Mouse (Mus musculus): Measurements from ENCODE around the gene Sidt1.
A peak's percentile ranks its signal among the peaks of the same experiment; 100 is the strongest.

The Sidt1 gene

GRCm38 (mm10) chr16:44332861-44333284 lies at the start of gene Sidt1:
Gene Sidt1 (minus strand): TSS chr16:44333196.
- peak in 1 of 2 experiments; percentile 42 for DNase-seq (ENCODE audit: low spot score in 2 of 2)

GRCm38 (mm10) chr16:44381578-44381977 lies 48.6 kb upstream of the Sidt1 start:
- no peak for DNase-seq (ENCODE audit: low spot score in 2 of 2)

GRCm38 (mm10) chr16:44380006-44380405 lies 47.0 kb upstream of the Sidt1 start:
- no peak for DNase-seq (ENCODE audit: low spot score in 2 of 2)

GRCm38 (mm10) chr16:44375459-44375858 lies 42.5 kb upstream of the Sidt1 start:
- no peak for DNase-seq (ENCODE audit: low spot score in 2 of 2)

GRCm38 (mm10) chr16:44365522-44365921 lies 32.5 kb upstream of the Sidt1 start:
- DNase-seq (ENCODE audit: low spot score in 2 of 2), result no peak

GRCm38 (mm10) chr16:44361921-44362890 lies 29.2 kb upstream of the Sidt1 start:
- DNase-seq (ENCODE audit: low spot score in 2 of 2), result peak in 1 of 2 experiments; percentile 50

- peak; percentile 25 to 82 for DNase-seq (ENCODE audit: low spot score in 2 of 2)
Observed at GRCm38 (mm10) chr16:44357571-44358268, 24.7 kb upstream of the Sidt1 start.

- no peak for DNase-seq (ENCODE audit: low spot score in 2 of 2)
Observed at GRCm38 (mm10) chr16:44356291-44356690, 23.3 kb upstream of the Sidt1 start.

DNA sequence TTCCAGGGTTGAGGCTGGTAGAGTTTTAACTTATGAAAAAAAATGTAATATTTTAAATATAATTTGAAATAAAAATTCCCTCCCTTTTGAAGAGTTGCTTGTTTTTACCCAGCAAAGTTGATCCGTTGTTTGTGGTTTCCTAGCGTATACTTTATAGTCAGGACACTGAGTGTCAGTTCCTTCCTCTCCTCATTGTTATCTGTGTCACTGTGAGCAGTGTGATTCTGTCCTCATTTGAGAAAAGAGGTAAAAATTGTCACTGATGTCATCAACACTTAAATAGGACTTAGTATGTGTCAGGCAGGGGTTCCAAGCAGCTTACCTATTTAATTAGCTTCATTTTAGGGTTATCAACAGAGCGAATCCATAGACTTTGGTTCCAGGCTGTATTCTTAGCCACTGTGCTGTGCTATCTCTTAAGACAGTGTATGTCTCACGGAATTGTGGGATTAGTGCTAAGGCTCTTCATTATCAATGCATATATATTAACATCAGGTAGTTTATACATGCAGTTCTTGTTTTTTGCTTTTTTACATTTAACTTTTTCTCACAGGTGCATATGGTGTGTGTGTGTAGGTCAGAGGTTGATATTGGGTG lies 16.9 kb upstream of the Sidt1 start:
- no peak for DNase-seq (ENCODE audit: low spot score in 2 of 2)

DNA sequence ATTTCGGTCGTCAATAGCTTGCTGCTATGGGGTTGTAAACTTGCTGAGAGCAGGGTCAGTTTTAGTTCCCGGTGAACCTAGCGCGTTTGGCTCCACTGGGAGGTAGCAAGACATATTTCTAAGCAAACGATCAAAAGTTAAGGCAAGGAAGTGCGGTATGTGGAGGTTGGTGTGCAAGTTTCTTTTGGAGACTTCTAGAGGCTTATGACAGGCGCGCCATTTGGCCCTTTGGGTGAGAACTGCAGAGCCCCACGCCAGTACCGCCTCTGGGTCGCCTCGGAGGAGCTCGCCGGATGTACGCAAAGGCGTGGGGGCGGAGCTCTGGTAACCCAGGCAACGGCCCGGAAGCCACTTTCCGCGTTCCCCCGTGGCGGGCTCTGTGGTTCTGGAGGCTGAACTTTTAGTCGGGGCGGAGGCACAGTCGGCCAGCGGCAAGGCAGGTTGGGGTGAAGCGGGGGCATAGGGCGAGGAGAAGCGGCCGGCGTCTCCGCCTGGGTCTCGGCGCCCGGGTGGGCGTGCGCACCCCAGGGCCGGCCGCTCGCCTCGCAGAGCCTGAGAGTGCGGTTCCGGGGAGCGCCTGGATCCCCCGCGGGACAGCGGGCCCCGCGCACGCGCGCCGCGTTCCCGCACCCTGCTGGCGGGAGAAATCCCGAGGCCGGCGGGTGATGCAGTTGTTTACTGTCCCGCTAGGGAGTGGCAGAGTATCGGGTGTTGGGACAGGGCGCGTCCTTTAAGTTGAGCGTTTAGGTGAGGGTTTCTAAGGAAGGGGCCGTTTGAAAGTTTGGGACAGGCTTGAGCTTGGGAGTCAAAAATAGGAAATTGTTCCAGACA lies 14.3 kb upstream of the Sidt1 start, which contains the start of gene Spice1:
Spice1 (plus strand) TSS at position 51 of the 831 bp plus-strand sequence.
- peak; percentile 92 to 98 for DNase-seq (ENCODE audit: low spot score in 2 of 2)

- no peak for DNase-seq (ENCODE audit: low spot score in 2 of 2)
Observed at GRCm38 (mm10) chr16:44337541-44337940, 4.5 kb upstream of the Sidt1 start.

- peak; percentile 14 to 35 for DNase-seq (ENCODE audit: low spot score in 2 of 2)
Observed at GRCm38 (mm10) chr16:44331995-44332860, 768 bp downstream of the Sidt1 start.

DNA sequence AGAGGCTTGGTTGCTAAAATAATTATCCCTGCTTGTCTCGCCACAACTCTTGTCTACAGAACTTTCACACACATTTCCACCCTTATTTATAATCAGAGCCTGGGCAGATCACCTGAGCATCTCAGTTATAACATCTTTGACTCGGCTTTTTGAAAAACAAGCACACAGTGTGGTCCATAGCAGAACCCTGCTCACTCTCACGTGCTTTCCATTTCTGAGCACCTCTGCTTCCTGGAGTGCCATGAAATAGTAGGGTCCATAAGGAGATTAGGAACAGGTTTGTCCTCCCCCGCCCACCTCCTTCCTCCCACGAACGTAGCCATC lies 1.4 kb downstream of the Sidt1 start:
- DNase-seq (ENCODE audit: low spot score in 2 of 2), result no peak

GRCm38 (mm10) chr16:44331154-44331553 lies 1.8 kb downstream of the Sidt1 start:
- no peak for DNase-seq (ENCODE audit: low spot score in 2 of 2)

- no peak for DNase-seq (ENCODE audit: low spot score in 2 of 2)
Observed at GRCm38 (mm10) chr16:44330657-44331056, 2.3 kb downstream of the Sidt1 start.

DNA sequence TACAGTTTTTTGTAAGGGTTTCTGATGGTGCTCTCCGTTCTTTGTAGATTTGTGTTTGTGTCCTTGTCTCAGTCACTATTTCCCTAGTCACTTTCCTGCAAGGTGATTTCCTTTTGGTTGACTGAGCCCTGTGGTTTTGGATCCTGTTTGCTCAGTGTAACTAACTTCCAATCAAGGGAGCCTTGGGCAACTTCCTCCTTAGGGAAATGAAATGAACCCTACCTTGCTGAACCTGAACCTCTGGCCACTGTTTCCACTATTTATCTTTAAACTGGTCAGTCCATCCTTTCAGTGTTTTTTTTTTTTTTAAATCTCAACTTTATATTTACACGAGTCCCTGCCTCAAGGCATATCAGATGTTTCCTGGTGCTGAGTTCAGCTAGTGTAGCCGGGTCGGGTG lies 4.4 kb downstream of the Sidt1 start:
- no peak for DNase-seq (ENCODE audit: low spot score in 2 of 2)

- no peak for DNase-seq (ENCODE audit: low spot score in 2 of 2)
Observed at GRCm38 (mm10) chr16:44320232-44320631, 12.8 kb downstream of the Sidt1 start.

DNA sequence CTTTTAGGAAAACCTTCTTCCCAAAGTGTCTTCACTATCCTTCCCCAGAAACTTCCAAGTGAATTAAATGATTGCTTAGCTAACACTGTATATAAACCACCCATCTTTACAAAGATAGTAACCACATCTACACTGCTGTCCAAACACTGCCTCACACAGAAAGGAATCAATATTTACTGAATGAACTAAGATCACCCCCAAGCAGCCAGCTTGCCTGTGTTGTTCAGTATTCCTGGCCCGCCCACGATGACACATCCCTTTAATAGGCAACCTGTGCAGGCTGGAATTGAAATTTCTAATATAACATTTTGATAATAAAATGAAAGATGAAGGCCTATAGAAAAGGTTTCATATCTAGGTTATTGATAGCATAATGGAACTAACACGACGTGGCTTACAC lies 16.6 kb downstream of the Sidt1 start:
- DNase-seq (ENCODE audit: low spot score in 2 of 2), result no peak

GRCm38 (mm10) chr16:44313422-44313821 lies 19.6 kb downstream of the Sidt1 start:
- peak in 1 of 2 experiments; percentile 15 for DNase-seq (ENCODE audit: low spot score in 2 of 2)

DNA sequence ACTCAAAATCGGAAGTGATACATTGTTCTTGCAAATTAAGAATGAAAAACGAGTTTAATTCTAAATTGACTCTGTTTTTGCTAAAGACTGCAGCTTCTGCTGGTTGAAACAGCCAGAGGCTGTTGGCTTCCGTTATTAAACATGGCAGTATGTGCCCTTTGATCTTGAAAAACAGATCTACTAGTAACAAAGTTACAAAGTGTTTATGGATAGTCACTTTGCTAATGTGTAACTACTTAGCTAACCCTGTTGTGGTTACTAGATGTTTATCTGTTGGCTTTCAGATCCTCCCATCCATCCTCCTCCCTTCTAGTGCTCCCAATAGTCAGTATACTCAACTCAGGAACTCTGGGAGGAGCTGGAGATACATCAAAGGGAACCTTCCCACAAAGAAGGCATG lies 27.4 kb downstream of the Sidt1 start:
- DNase-seq (ENCODE audit: low spot score in 2 of 2), result no peak
